Mouse (Mus musculus) kidney, embryonic 14.5 days (tissue): ENCODE data around the gene Sco2. TPM values are rescaled to one million over a fixed set of nuclear protein-coding genes. Genes with fewer than 3 reads are reported as not detected.
A peak's percentile ranks its signal among the peaks of the same experiment; 100 is the strongest.

Source experiments
- ATAC-seq: fragments of 200-750 bp; cut with Nextera tagmentation; 2 replicates; pipeline ENCODE4 v1.8.0; 2017; ENCODE audit warnings: moderate number of reproducible peaks, mild to moderate bottlenecking, moderate TSS enrichment, moderate library complexity; ENCODE audit not compliant: low FRiP score, low TSS enrichment
- H3K27ac ChIP-seq: fragments of 300-500 bp; sonication (generic); 2 replicates; pipeline ENCODE4 v1.5.1; 2014; ENCODE audit warnings: low read depth, mild to moderate bottlenecking, low read length, moderate library complexity, mixed read lengths
- H3K27me3 ChIP-seq: fragments of 300-500 bp; sonication (generic); 2 replicates; pipeline ENCODE4 v1.6.1; 2014; ENCODE audit warnings: mild to moderate bottlenecking, low read length; ENCODE audit not compliant: control insufficient read depth, insufficient read depth
- H3K36me3 ChIP-seq: fragments of 300-500 bp; sonication (generic); 2 replicates; pipeline ENCODE4 v1.6.1; 2014; ENCODE audit warnings: low read length, mixed read lengths; ENCODE audit not compliant: control insufficient read depth, insufficient read depth
- H3K4me1 ChIP-seq: fragments of 300-500 bp; sonication (generic); 2 replicates; pipeline ENCODE4 v1.6.1; 2014; ENCODE audit warnings: low read length, mixed read lengths; ENCODE audit not compliant: control insufficient read depth, insufficient read depth
- H3K4me2 ChIP-seq: fragments of 300-500 bp; sonication (generic); replicated peaks from 2 replicates; pipeline ENCODE4 v1.6.1; 2014; ENCODE audit warnings: low read depth, mild to moderate bottlenecking, low read length
- H3K4me3 ChIP-seq: fragments of 300-500 bp; sonication (generic); 2 replicates; pipeline ENCODE4 v1.5.1; 2014; ENCODE audit warnings: mild to moderate bottlenecking, low read length
- H3K9ac ChIP-seq: fragments of 300-500 bp; sonication (generic); 2 replicates; pipeline ENCODE4 v1.6.1; 2014; ENCODE audit warnings: low read depth, mild to moderate bottlenecking, low read length, moderate library complexity
- H3K9me3 ChIP-seq: fragments of 300-500 bp; sonication (generic); 2 replicates; pipeline ENCODE4 v1.6.1; 2016; ENCODE audit warnings: low read length; ENCODE audit not compliant: control insufficient read depth
- WGBS: fragments of 180-500 bp; shearing (Covaris S2); extraction: QIAGEN DNeasy Blood & Tissue Kit; methylation state at CpG from one replicate; pipeline ENCODE4 v1.1.7; 2014; 5-methylcytosine and 5-hydroxymethylcytosine counted together
- polyA plus RNA-seq: library from polyadenylated mRNA; unstranded; fragments of >200 nt; fragmentation: Nextera tagmentation; extraction: Ambion mirVana; gene quantifications from 2 replicates; pipeline ENCODE4 v1.2.1, GENCODE M21; 2014

Sco2 gene
- polyA plus RNA-seq, 1 experiment from 2014 or later, result 11.4 TPM

GRCm38 (mm10) chr15:89376957-89377356 lies 3.3 kb upstream of the Sco2 start, which contains the start of gene Tymp:
Gene Tymp, minus strand, starts transcription at chr15:89377039.
- Histone ChIP-seq H3K27me3 (peaks cover 44% of the 10 kb centered on the region), H3K27ac (no peak within 1 kb of the TSS), H3K9ac (no peak within 1 kb of the TSS), H3K9me3 (no peaks in the 10 kb centered on the region), H3K4me2 (0 out of 2 replicates have a peak within 1 kb of the TSS, but pooled peaks have one; percentile 5), H3K36me3 (peaks cover 7% of the 10 kb centered on the region), H3K4me3 (peak within 1 kb of the TSS; percentile 4; the same call in 1 of the 2 replicates), H3K4me1 (peaks cover 21% of the 10 kb centered on the region; the same call in 1 of the 2 replicates)
- no peak for ATAC-seq
- 17% methylated on average over 16 of the region's 16 CpGs for WGBS

- 79% methylated on average over 7 of the region's 7 CpGs for WGBS
These were observed 2.4 kb upstream of the Sco2 start for GRCm38 (mm10) chr15:89376040-89376439.

GRCm38 (mm10) chr15:89374801-89375534 lies 1.3 kb upstream of the Sco2 start:
- Histone ChIP-seq H3K36me3 (peaks cover 26% of the 10 kb centered on the region), H3K27ac (no peak overlapping the region), H3K4me1 (peaks cover 21% of the 10 kb centered on the region; the same call in 1 of the 2 replicates), H3K4me2 (no peak overlapping the region), H3K27me3 (peaks cover 40% of the 10 kb centered on the region), H3K9ac (no peak overlapping the region), H3K9me3 (no peaks in the 10 kb centered on the region), H3K4me3 (no peak overlapping the region)
- 91% methylated on average over 17 of the region's 17 CpGs for WGBS
- no peak for ATAC-seq

More at GRCm38 (mm10) chr15:89376040-89376439, 2.4 kb upstream of the Sco2 start:
- peaks cover 16% of the 10 kb centered on the region for H3K36me3 ChIP-seq
- H3K27me3 ChIP-seq, result peaks cover 44% of the 10 kb centered on the region
- peaks cover 21% of the 10 kb centered on the region; the same call in 1 of the 2 replicates for H3K4me1 ChIP-seq
- H3K4me2 ChIP-seq, result no peak overlapping the region
- H3K9me3 ChIP-seq, result no peaks in the 10 kb centered on the region
- no peak overlapping the region for H3K4me3 ChIP-seq
- no peak overlapping the region for H3K9ac ChIP-seq
- ATAC-seq, result no peak
- H3K27ac ChIP-seq, result no peak overlapping the region

GRCm38 (mm10) chr15:89374340-89374739 lies 694 bp upstream of the Sco2 start:
- Histone ChIP-seq H3K27me3 (peaks cover 35% of the 10 kb centered on the region), H3K9ac (peak overlapping the region; percentile 81), H3K4me2 (peak overlapping the region; percentile 78), H3K4me1 (peaks cover 18% of the 10 kb centered on the region; the same call in 1 of the 2 replicates), H3K36me3 (peaks cover 33% of the 10 kb centered on the region), H3K9me3 (no peaks in the 10 kb centered on the region), H3K27ac (peak overlapping the region; percentile 93; the same call in 1 of the 2 replicates), H3K4me3 (peak overlapping the region; percentile 66)
- WGBS, result 47% methylated on average over 9 of the region's 9 CpGs
- ATAC-seq, result no peak

- WGBS, result under 1% methylated on average over 35 of the region's 35 CpGs
- peak overlapping the region; percentile 78 for H3K4me2 ChIP-seq
- peak overlapping the region; percentile 93 for H3K27ac ChIP-seq
These were observed 452 bp downstream of the Sco2 start for GRCm38 (mm10) chr15:89373027-89373761.

GRCm38 (mm10) chr15:89372536-89372935 lies 1.1 kb downstream of the Sco2 start:
- no peak overlapping the region for H3K27ac ChIP-seq
- no peak for ATAC-seq
- H3K9ac ChIP-seq, result peak overlapping the region; percentile 81; the same call in 1 of the 2 replicates
- H3K27me3 ChIP-seq, result peaks cover 17% of the 10 kb centered on the region
- peak overlapping the region; percentile 78 for H3K4me2 ChIP-seq
- peak overlapping the region; percentile 66 for H3K4me3 ChIP-seq
- 0 out of 2 replicates have a peak, but pooled peaks cover 6% of the 10 kb centered on the region for H3K4me1 ChIP-seq
- peaks cover 51% of the 10 kb centered on the region for H3K36me3 ChIP-seq
- no peaks in the 10 kb centered on the region for H3K9me3 ChIP-seq
- 76% methylated on average over 7 of the region's 7 CpGs for WGBS

More at GRCm38 (mm10) chr15:89373027-89373761, 452 bp downstream of the Sco2 start:
- H3K9me3 ChIP-seq, result no peaks in the 10 kb centered on the region
- H3K27me3 ChIP-seq, result peaks cover 23% of the 10 kb centered on the region
- peak overlapping the region; percentile 66 for H3K4me3 ChIP-seq
- ATAC-seq, result peak; percentile 86
- H3K9ac ChIP-seq, result peak overlapping the region; percentile 81
- peaks cover 44% of the 10 kb centered on the region for H3K36me3 ChIP-seq
- H3K4me1 ChIP-seq, result 0 out of 2 replicates have a peak, but pooled peaks cover 7% of the 10 kb centered on the region

- Histone ChIP-seq H3K4me3 (no peak overlapping the region), H3K36me3 (peaks cover 55% of the 10 kb centered on the region), H3K4me2 (no peak overlapping the region), H3K27me3 (peaks cover 13% of the 10 kb centered on the region), H3K9ac (no peak overlapping the region), H3K9me3 (no peaks in the 10 kb centered on the region), H3K4me1 (0 out of 2 replicates have a peak, but pooled peaks cover 4% of the 10 kb centered on the region), H3K27ac (no peak overlapping the region)
- WGBS, result 90% methylated on average over 13 of the region's 13 CpGs
- ATAC-seq, result no peak
These were observed 1.6 kb downstream of the Sco2 start for GRCm38 (mm10) chr15:89372068-89372467.

- no peak overlapping the region for H3K4me3 ChIP-seq
- H3K9ac ChIP-seq, result no peak overlapping the region
- no peak overlapping the region for H3K4me2 ChIP-seq
- ATAC-seq, result no peak
- H3K36me3 ChIP-seq, result peaks cover 98% of the 10 kb centered on the region
- 95% methylated on average over 4 of the region's 4 CpGs for WGBS
- H3K9me3 ChIP-seq, result no peaks in the 10 kb centered on the region
- H3K4me1 ChIP-seq, result no peaks in the 10 kb centered on the region
- H3K27me3 ChIP-seq, result no peaks in the 10 kb centered on the region
- H3K27ac ChIP-seq, result no peak overlapping the region
These were observed 8.5 kb downstream of the Sco2 start for GRCm38 (mm10) chr15:89365141-89365551.
